Mouse (Mus musculus) embryonic fibroblast, embryonic 13.5 days (primary cell): ENCODE measurements at regions not wholly inside any gene's neighbourhood (a gene's known extent, or its start where the extent isn't known, plus 50 kb on each side); places are given as distances from the start of the nearest gene placed in this dataset.

ENCODE experiments used
- CTCF ChIP-seq: IDR thresholded peaks from 2 replicates; pipeline ENCODE4 v1.5.1; 2011; ENCODE audit warnings: mild to moderate bottlenecking, control low read depth, low read length, moderate library complexity, borderline replicate concordance; ENCODE audit not compliant: insufficient read depth
- POLR2A ChIP-seq: IDR thresholded peaks from 2 replicates; pipeline ENCODE4 v1.6.1; 2011; ENCODE audit warnings: low read depth, mild to moderate bottlenecking, control low read depth, low read length, moderate library complexity

GRCm38 (mm10) chr13:44043494-44043885 lies 258.9 kb downstream of the Cd83 start:
- no peak for TF ChIP-seq POLR2A
- no peak for TF ChIP-seq CTCF
